Mouse (Mus musculus) liver, embryonic 14.5 days (tissue): ENCODE measurements around the gene Ubap1l. TPM values are rescaled to one million over a fixed set of nuclear protein-coding genes. Genes with fewer than 3 reads are reported as not detected.
A peak's percentile ranks its signal among the peaks of the same experiment; 100 is the strongest.

Experiments used
- ATAC-seq: fragments of 200-750 bp; cut with Nextera tagmentation; 2 replicates; pipeline ENCODE4 v1.8.0; 2017; ENCODE audit warnings: moderate number of reproducible peaks, mild to moderate bottlenecking, moderate library complexity; ENCODE audit not compliant: insufficient read depth
- DNase-seq, 3 experiments: peaks; one replicate each; pipeline ENCODE4 v3.0.0-alpha.2; 2012 to 2013; ENCODE audit warnings: low read depth in 3 of 3, low spot score in 3 of 3
- H3K27ac ChIP-seq: fragments of 300-500 bp; sonication (generic); 2 replicates; pipeline ENCODE4 v1.5.1; 2014; ENCODE audit warnings: moderate library complexity, mild to moderate bottlenecking, control low read depth, inconsistent platforms
- H3K27me3 ChIP-seq: fragments of 300-500 bp; sonication (generic); 2 replicates; pipeline ENCODE4 v1.6.1; 2014; ENCODE audit warnings: mild to moderate bottlenecking, low read length, moderate library complexity; ENCODE audit not compliant: control insufficient read depth, insufficient read depth
- H3K36me3 ChIP-seq: fragments of 300-500 bp; sonication (generic); replicated peaks from 2 replicates; pipeline ENCODE4 v1.6.1; 2014; ENCODE audit warnings: low read depth; ENCODE audit not compliant: control insufficient read depth, insufficient read depth
- H3K4me1 ChIP-seq, 2 experiments: fragments of 200-500 bp in 1 of 2; fragments of 300-500 bp in 1 of 2; sonication (generic) in 1 of 2; replicated peaks; 2 replicates each; pipeline ENCODE4 v1.6.1; 2012 to 2014; ENCODE audit warnings: antibody characterized with exemption in 1 of 2, inconsistent platforms in 1 of 2, low read length in 1 of 2; ENCODE audit not compliant: control insufficient read depth in 2 of 2, insufficient read depth in 2 of 2
- H3K4me2 ChIP-seq: fragments of 300-500 bp; sonication (generic); 2 replicates; pipeline ENCODE4 v1.6.1; 2014; ENCODE audit warnings: low read depth, mild to moderate bottlenecking, control low read depth, moderate library complexity
- H3K4me3 ChIP-seq, 2 experiments: fragments of 200-500 bp in 1 of 2; fragments of 300-500 bp in 1 of 2; sonication (generic) in 1 of 2; 2 replicates each; pipeline ENCODE4 v1.5.1; 2012 to 2014; ENCODE audit warnings: low read depth in 2 of 2, low read length in 2 of 2, mild to moderate bottlenecking in 2 of 2, control low read depth in 1 of 2, inconsistent platforms in 1 of 2, moderate library complexity in 1 of 2; ENCODE audit not compliant: insufficient read depth in 1 of 2
- H3K9ac ChIP-seq: fragments of 300-500 bp; sonication (generic); replicated peaks from 2 replicates; pipeline ENCODE4 v1.6.1; 2014; ENCODE audit warnings: mild to moderate bottlenecking, control low read depth, moderate library complexity
- H3K9me3 ChIP-seq: fragments of 300-500 bp; sonication (generic); 2 replicates; pipeline ENCODE4 v1.6.1; 2016; ENCODE audit warnings: low read length, mixed read lengths; ENCODE audit not compliant: control insufficient read depth
- CTCF ChIP-seq: IDR thresholded peaks from 2 replicates; pipeline ENCODE4 v1.5.1; 2016; ENCODE audit warnings: antibody characterized with exemption, low read depth, control low read depth
- EP300 ChIP-seq: IDR thresholded peaks from 2 replicates; pipeline ENCODE4 v1.6.1; 2016; ENCODE audit warnings: antibody characterized with exemption, low read depth
- WGBS: fragments of 180-500 bp; shearing (Covaris S2); extraction: QIAGEN DNeasy Blood & Tissue Kit; methylation state at CpG from one replicate; pipeline ENCODE4 v1.1.7; 2014; ENCODE audit not compliant: insufficient replicate concordance; 5-methylcytosine and 5-hydroxymethylcytosine counted together
- polyA plus RNA-seq, 2 experiments: library from polyadenylated mRNA; depleted of rRNA in 1 of 2; stranded (reverse) in 1 of 2; unstranded in 1 of 2; fragments of >200 nt; fragmentation: Nextera tagmentation in 1 of 2; extraction: Ambion mirVana in 1 of 2; gene quantifications; 2 replicates each; pipeline versions ENCODE4 v1.2.1 to v1.2.3; 2012 to 2014

Gene Ubap1l
- polyA plus RNA-seq, 2 experiments = 0.10 to 0.13 TPM

DNA sequence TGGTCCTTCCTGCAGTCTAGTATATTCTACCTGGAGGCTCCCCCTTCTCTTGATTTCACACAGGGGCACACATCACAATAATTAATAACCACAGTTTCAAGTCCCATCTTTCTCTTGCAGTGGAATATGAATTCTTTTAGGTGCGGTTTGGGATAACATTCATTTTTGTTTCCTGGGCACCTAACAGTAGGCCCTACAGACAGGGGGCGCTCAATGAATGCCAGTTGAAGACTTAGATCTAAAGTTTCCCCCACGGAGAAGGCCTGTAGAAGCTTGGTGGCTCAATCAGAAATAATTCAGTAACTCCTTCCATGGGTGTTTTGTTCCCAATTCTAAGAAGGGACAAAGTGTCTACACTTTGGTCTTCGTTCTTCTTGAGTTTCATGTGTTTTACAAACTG, 11.6 kb downstream of the Ubap1l start:
- no peaks in the 10 kb centered on the region for H3K36me3 ChIP-seq
- DNase-seq = peak in 1 of 3 experiments; percentile 11
- ATAC-seq = no peak
- peak; percentile 50; the same call in 1 of the 2 replicates for TF ChIP-seq CTCF
- TF ChIP-seq EP300 = no peak
- H3K4me2 ChIP-seq = no peak overlapping the region
- no peak overlapping the region for H3K4me3 ChIP-seq
- no peaks in the 10 kb centered on the region for H3K27me3 ChIP-seq
- H3K9me3 ChIP-seq = no peaks in the 10 kb centered on the region
- H3K27ac ChIP-seq = no peak overlapping the region
- H3K4me1 ChIP-seq = no peaks in the 10 kb centered on the region
- WGBS = 55% methylated on average over 4 of the region's 4 CpGs
- H3K9ac ChIP-seq = no peak overlapping the region

DNA sequence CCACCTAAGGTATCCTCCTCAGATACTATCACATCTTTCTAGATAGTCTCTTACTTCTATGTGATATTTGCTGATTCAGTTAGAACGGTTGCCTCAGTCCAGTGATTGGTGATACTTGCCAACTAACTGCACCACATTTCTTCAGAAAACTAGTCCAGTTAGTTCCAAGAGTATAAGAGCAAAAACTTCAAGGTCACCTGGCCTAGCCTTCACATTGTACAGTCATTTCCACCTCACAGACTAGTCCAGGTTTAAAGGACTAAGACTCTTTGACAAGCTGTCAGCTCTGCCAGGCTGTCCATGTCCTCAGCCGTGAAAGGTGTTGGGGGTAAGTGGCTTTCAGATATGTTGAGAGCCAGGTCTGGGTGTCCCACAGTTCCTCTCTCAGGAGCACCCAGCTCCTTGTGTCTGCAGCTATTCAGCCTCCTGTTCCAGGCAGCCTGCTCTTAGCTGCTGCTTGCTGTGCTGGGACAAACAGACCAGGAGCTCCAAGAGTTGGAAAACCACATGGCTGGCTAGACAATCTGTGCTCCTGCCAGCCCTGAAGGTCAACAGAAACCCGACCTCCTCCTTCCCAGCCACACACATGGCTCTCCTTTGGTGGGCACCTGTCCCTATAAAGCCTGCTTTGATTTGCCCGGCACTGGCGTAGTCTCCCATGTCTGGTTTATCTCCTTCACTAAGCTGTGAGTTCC, 13.8 kb downstream of the Ubap1l start:
- H3K4me2 ChIP-seq = no peak overlapping the region
- H3K36me3 ChIP-seq = no peaks in the 10 kb centered on the region
- H3K27me3 ChIP-seq = no peaks in the 10 kb centered on the region
- no peak for DNase-seq
- no peaks in the 10 kb centered on the region for H3K9me3 ChIP-seq
- no peak for ATAC-seq
- WGBS = 67% methylated on average over 5 of the region's 5 CpGs
- H3K9ac ChIP-seq = no peak overlapping the region
- no peak overlapping the region for H3K4me3 ChIP-seq
- no peak overlapping the region for H3K27ac ChIP-seq
- TF ChIP-seq CTCF (no peak), EP300 (no peak)
- H3K4me1 ChIP-seq = no peaks in the 10 kb centered on the region

DNA sequence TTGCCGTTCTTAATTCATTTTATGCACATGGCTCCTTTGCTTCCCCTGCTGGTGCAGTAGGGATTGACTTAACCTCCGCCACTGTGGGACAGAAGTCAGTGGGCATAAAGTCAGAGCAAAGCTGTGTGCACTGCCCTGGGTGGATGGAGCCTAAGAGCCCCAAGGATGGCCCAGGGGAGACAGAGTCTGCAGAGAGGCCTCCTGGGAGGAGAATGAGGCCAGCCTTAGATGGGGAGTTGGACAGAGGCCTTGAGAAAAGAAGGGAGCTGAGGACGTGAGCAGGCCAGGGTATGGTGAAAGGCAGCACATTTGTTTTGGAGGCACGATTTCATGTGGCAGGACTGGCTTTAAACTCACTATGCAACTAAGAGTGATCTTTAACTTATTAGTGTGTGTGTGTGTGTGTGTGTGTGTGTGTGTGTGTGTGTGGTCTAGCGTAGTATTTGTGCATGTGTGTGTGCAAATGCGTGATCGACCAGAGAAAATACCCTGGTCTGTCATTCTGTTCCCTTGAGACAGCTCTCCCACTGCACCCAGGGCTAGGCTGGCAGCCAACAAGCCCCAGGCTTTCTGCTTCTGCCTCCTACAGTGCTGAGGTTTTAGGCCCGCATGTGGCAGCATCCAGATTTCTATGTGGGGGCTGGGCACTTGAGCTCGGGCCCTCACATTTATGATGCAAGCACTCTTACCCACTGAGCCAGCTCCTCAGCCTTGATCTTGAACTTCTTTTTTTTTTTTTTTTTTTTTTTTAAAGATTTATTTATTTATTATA, 14.5 kb downstream of the Ubap1l start:
- H3K4me3 ChIP-seq = no peak overlapping the region
- no peaks in the 10 kb centered on the region for H3K36me3 ChIP-seq
- H3K9ac ChIP-seq = no peak overlapping the region
- 76% methylated on average over 9 of the region's 9 CpGs for WGBS
- TF ChIP-seq CTCF (no peak), EP300 (no peak)
- H3K27ac ChIP-seq = no peak overlapping the region
- H3K27me3 ChIP-seq = no peaks in the 10 kb centered on the region
- DNase-seq = no peak
- H3K9me3 ChIP-seq = no peaks in the 10 kb centered on the region
- H3K4me1 ChIP-seq = no peaks in the 10 kb centered on the region
- ATAC-seq = no peak
- H3K4me2 ChIP-seq = no peak overlapping the region

DNA sequence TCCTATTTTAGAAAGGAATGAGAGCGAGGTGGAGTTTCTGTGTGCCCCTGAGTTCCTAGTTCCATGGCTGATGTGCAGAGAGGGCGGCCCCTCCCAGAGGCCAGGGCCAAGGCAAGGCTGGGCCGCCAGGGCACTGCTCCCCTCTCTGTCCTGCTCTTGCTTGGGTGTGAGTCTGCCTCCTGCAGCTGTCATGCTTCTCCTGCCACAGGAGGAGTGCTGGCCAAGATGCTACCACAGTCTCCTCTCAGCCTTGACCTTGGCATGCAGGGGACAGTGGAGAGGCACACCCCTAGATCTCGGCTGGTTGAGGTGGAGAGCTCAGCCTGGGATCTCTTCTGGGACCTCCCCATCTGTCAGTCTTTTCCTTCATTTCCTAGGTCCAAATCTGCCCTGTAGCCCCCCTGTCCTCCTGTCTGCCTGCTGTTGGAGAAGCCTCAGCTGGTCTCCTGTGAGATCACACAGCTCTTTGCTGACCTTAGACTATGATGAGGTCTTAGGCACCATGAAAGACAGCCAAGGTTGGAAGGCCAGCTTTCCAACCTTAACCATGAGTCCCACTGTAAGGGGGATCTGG, 20.3 kb downstream of the Ubap1l start:
- no peaks in the 10 kb centered on the region for H3K36me3 ChIP-seq
- TF ChIP-seq CTCF = no peak
- TF ChIP-seq EP300 = no peak
- H3K9me3 ChIP-seq = no peaks in the 10 kb centered on the region
- H3K27me3 ChIP-seq = no peaks in the 10 kb centered on the region
- no peak overlapping the region for H3K4me2 ChIP-seq
- H3K27ac ChIP-seq = no peak overlapping the region
- 64% methylated on average over 4 of the region's 4 CpGs for WGBS
- H3K4me3 ChIP-seq = no peak overlapping the region
- ATAC-seq (no peak), DNase-seq (no peak)
- no peaks in the 10 kb centered on the region for H3K4me1 ChIP-seq
- no peak overlapping the region for H3K9ac ChIP-seq
